Mouse (Mus musculus): Measurements from ENCODE around the gene Ksr1.
A peak's percentile ranks its signal among the peaks of the same experiment; 100 is the strongest.

Ksr1 gene

DNA sequence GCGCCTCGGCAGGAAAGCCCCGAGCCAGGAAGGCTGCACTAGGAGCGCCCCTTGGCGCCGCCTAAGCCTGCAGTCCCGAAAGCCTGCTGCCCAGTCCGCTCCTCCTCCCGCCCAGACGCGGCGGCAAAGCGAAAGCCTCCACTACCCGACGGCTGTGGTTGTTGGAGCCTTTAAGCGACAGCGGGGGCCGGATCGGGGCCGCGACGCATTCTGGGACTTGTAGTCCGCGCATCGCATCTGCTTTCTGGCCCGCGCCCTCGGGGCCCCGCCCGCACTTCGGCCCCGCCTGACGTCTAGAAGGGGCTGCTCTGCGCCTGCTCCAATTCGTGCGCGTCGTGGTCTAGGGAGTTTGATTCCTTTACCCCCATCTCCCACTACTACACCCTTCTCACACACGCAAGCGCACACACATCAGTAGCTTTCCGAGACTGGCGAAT, at the start of gene Ksr1:
TSS of gene Ksr1 (minus strand) at position 77 of the 437 bp plus-strand sequence.
- DNase-seq (ENCODE audit: low spot score in 2 of 2), result peak; percentile 83 to 95

DNA sequence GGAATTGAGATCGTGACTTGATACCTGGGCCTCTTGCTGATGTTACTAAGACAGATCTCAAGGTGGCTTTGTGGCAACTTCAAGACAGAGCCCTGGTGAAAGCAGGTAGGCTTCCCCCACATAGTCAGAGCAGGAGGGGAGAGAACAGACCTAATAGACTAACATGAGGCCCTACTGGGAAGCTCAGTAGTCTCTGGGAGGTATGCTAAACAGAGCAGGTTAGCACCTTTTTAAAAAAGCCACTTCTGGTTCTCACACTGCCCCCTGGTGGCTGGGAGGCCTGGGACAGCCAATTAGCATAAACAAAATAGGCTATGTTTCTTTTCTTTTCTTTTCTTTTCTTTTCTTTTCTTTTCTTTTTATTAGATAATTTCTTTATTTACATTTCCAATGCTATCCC, 46.0 kb upstream of the Ksr1 start:
- DNase-seq (ENCODE audit: low spot score in 2 of 2), result no peak

DNA sequence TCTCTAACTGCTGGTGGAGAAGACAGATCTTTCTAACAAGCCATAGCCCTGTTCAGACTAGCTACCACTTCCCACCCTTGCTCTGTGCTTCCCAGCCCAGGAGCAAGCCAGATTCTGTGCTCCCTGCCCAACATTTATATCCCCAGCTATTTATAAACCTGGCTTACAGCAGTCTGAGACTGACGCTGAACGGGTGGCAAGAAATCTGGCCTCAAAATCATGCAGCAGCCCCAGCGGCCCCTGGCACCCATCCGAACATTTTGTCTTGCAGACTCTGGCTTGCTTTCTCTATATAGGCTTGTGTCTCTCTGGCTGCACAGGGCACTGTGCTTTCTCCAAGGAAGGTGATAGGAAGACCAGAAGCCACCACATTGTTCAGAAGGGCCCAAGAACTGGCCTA, 45.0 kb upstream of the Ksr1 start:
- DNase-seq (ENCODE audit: low spot score in 2 of 2), result peak; percentile 19 to 52

DNA sequence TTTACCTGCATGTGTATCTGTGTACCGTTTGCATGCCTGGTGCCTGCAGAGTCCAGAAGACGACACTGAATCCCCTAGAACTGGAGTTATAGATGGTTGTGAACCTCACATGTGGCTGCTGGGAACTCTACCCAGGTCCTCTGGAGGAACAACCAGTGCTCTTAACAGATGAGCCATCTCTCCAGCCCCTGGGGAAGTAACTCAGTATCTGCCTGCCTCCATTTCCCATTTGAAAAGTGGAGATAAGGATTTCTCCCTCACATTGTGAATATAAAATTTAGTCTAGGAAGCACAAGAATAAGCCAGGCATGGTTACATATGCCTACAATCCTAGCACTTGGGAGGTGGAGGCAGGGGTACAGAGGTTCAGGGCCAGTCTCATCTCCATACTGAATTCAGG, 44.0 kb upstream of the Ksr1 start:
- no peak for DNase-seq (ENCODE audit: low spot score in 2 of 2)

DNA sequence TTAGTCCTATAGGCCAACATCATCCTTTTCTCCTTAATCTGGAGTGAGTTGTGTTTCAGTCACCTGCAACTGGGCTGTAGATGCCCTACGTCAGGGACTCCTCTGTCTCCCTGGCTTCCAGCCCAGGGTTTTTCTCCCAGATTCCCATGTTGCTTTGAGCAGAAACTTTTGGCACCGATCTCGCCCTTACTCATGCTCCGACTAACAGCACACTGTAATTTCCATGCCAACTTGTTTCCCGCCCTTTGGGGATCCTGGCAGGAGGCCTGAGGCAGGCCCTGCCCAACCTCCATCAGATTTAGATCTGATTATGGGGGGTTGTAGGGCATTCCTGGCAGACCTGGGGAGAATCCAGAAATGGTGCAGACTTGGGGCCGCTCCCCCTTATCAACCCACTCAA, 42.0 kb upstream of the Ksr1 start:
- peak; percentile 58 to 70 for DNase-seq (ENCODE audit: low spot score in 2 of 2)

DNA sequence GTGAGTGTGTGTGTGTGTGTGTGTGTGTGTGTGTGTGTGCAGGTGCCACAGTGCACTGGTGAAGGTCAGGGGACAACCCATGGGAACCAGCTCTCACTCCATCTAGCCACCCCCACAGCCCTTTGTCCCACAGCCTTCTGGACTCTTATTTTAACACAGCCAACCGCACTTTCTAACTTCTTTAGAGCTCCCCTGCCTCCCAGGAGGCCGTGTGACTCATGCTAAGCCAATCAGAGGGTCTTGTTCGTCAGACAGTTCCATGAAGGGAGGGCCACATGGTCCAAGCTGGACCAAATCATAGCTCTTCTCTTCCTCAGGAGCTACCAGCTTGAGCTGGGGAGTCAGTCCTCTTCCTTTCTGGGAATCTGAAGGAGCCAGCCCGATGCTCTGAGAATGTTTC, 41.1 kb upstream of the Ksr1 start:
- no peak for DNase-seq (ENCODE audit: low spot score in 2 of 2)

DNA sequence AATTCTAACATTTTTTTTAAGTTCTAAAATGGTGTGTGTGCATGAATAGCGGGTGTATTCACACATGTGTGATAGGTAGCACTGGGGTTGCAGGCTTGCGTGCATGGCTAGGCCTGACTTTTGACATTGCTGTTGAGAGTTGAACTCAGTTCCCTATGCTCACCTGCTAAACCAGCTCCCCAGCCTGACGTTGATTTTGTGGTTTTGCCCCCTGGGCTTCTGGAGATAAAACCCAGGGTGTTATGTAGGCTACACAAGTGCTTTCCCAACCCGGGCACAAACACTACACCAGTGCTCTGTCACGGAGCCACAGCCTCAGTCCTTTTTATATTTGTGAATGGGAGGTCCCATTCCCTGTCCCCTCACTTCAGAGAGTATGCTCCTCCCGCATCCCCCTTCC, 39.5 kb upstream of the Ksr1 start:
- DNase-seq (ENCODE audit: low spot score in 2 of 2), result no peak

DNA sequence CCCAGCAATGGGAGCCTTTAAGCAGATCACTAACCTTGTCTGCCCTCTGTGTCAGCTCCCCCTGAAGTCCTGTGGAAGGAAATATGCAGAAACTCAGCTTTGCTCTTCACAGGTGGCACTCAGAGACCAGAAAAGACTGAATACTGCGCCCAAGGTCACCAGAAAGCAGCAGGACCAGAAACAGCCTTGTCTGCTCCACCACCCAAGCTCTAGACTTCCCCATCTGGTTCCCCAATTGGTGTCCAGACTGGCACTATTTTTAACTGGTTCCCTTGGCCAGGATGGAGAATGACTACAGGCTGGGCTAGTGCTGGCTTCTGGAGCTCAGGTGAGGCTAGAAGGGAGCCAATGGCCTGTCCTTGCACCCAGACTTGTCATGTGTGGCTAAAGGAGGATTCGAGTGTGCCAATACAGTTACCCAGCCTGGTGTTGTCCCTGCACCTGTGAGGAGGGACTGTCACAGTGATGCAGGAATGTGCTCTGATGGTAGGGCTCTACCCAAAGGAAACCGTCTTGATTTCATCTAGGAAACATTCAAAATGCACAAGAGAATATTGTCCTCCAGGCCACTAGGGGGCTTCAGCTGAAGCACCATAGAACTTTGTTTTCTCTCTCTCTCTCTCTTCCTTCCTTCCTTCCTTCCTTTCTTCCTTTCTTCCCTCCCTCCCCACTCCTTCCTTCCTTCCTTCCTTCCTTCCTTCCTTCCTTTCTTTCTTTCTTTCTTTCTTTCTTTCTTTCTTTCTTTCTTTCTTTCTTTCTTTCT, 38.1 kb upstream of the Ksr1 start:
- no peak for DNase-seq (ENCODE audit: low spot score in 2 of 2)

DNA sequence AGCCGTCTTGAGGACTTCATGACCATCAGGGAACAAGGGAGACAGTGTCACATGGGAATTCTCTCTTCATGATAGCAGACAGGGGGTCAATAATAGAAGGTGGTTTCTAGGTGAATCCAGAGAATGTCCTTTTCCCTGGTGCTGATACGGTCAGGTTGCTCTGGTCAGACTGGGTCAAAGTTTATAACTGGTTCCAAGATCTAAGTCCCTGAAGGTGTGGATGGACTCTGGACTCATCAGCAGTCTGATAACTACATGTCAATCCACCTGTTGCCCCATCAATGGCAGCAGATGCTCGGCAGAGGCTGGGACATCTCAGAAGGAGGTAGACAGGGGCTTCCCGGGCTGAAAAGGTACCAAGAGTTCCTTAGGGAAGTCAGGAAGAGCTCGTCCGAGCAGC, 37.2 kb upstream of the Ksr1 start:
- no peak for DNase-seq (ENCODE audit: low spot score in 2 of 2)

DNA sequence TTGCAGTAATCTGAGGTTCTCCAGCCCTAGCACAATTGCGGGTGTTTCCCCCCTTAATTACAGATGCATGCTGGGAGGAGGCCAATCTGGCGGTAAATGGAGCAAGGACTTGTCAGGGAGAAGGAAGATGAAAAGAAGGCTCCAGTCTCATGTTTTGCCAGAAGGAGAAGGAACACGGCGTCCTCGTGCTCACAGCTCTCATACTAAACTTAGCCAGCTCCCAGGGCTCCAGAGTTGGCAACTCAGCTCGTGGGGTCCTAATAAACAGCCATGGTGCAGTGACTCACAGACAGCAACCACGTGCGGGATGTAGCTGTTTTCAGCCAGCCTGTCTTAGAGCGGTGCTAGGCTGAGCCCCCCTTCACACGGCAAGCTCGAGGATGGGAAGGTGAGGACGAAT, 36.7 kb upstream of the Ksr1 start:
- DNase-seq (ENCODE audit: low spot score in 2 of 2), result peak; percentile 74 to 78

DNA sequence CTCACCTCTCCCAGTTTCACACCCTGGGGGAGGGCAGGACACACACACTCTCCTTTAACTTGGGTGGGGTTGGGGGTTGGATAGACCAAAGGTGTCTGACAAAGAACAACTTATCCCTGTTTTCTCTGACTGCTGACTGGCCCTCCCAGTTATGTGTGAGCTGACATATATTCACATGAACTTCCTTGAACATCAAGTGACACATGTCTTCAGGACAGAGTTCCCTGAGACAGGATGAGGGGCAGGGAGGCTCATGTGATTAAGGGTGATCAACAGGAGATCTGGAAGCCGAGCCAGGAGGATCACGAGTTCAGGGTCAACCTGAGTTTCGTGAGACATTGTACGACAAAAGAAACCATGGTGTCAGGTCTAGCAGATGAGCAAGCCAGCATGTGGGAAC, 35.7 kb upstream of the Ksr1 start:
- no peak for DNase-seq (ENCODE audit: low spot score in 2 of 2)

DNA sequence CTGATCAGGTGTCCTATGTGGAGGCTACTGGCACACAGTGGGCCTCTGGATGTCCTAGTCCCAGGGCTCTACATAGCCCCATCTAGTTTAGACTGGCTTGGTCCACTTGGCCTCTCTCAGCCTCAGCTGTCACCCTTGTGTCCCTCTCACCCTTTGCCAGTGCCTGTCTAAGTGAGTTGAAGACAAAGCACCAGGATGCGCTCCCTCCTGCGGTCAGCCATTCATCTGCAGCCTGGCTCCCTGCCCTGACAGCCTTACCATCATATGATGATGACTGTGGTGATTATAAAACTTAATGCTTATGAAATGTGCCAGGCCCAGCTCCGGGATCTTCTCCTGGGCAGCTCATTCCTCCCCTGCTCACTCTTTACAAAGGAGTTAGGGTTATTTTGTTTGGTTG, 30.5 kb upstream of the Ksr1 start:
- DNase-seq (ENCODE audit: low spot score in 2 of 2), result no peak

DNA sequence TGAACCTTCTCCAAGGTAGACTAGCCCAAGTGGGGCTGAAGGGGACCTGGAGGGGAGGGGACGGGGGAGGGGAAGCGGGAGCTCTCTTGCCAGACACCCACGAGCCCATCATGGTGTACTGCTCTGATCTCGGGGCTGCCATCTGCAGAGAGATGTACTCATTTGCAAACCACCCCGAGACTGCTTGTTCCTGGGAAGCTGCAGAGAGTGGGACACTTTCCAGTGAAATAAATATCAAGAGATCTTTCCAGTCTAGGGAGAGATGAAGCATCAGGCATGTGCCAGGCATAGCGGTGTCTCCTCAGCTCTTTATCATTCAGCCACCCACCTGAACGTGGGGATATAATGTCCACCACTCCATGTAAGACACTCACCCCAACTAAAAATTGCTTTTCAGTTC, 25.8 kb upstream of the Ksr1 start:
- DNase-seq (ENCODE audit: low spot score in 2 of 2), result peak in 1 of 2 experiments; percentile 39

DNA sequence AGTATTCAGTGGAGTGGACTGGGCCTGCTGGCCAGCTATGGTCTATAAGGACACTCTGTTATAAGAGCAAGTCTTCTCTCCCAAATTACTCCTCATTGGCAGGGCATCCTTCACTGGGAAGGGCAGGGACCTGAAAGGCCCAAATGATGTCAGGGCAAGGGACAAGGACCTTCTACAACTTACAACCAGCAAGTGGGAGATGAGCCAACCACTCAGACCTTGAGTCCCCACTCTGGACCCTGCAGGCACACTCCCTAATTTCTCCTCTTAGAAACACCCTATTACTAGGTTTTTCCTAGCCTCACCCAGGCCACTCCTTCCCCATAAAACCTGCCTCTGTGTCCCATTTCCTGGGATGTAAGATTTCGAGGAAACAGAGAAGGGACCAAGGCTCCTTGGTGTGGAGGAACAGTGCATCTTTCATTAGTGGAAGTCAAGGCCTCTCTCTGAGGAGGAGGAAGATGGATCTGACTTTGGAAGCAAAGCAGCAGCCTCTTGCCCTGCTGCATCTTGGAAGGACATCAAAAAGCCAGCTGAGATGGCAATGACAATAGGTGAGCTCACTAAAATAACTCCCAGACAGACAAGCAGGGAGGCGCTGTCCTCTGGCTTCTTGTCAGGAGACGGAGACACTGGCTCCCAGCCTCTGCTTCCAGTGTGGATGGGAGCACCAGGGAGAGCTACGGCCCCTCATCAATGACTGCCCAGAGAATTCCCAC, 20.5 kb upstream of the Ksr1 start:
- DNase-seq (ENCODE audit: low spot score in 2 of 2), result no peak

DNA sequence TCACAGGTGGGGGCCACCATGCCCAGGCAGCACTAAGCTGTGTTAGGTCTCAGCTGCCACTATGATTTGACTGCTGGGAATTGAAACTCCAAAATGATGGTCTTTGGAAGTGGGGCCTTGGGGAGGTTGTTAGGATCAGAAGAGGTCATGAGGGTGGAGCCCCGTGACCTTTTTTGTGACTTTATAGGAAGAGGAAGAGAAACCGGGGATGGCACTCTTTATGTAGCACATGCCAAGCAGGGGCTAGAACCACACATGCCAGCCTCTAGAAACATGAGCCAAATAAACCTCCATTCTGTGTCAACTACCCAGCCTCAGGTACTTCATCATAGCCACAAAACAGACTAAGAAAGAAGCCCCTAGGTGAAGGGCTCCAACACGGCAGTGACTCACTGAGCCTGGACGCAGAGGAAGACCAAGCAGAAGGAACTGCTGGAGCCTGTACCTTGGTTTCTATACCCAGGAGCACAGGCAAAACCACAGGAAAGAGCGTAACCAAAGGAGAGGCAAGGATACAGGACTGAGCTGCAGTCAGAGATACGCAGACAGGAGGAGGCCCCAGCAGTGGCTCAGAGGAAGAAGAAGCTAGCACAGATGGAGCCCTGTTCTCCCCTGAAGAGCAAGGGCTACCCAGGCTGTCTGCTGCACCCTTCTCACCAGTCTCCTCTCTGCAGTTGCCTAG, 15.0 kb upstream of the Ksr1 start:
- DNase-seq (ENCODE audit: low spot score in 2 of 2), result no peak

DNA sequence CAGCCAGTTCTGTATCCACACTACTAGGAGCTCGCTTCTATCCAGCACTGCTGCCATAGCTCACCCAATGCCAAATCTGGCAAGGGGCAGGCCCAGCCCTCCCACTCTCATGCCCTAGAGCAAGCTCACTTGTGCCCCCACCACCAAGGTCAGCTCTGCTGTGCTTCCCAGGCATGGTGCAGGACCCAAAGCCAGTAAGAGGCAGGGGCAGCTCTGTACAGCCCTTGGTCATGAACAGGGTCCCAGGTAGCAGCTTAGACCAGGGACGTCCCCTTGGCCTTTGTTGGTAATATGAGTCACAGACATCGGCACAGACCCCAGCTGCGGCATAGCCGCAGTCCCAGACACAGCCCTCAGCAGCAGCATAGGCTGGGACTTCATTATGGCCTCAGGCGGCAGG, 13.9 kb upstream of the Ksr1 start:
- DNase-seq (ENCODE audit: low spot score in 2 of 2), result no peak

DNA sequence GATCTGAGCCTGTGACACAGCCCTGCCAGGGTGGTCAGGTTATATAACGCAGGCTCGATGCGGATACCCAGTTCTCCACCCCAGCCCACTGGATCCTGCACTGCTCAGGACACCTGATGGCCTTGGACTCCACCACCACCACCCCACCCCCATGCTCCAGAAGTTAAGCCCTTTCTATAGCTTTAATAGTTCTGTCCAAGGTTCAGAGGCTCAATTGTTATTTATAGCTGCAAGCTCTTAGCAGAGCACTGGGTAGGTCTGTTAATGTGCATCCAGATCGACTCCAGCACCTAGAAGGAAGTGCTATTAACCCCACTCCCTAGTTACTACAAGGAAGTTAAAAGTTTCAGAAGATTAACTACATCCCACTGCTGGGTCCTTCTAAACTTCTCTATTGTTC, 11.5 kb upstream of the Ksr1 start:
- DNase-seq (ENCODE audit: low spot score in 2 of 2), result no peak

DNA sequence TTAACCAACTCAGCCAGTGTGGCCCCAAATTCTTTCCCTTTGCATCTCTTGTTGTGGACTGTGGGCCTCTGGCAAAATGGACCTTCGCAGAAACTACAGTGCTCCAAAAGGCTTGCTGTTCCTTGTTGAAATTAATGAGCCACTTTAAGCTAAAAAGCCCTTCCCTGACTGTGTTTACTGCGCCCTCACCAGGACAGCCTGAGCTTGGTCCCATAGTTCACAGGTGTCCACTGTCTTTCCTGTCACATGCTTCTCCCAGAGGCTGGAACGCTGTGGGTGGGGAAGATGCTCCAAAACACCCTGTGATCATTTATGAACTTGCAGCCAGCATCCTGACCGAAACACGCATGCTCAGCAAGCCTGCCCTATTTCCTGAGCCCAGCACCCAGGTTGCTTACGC, 9.1 kb upstream of the Ksr1 start:
- no peak for DNase-seq (ENCODE audit: low spot score in 2 of 2)

DNA sequence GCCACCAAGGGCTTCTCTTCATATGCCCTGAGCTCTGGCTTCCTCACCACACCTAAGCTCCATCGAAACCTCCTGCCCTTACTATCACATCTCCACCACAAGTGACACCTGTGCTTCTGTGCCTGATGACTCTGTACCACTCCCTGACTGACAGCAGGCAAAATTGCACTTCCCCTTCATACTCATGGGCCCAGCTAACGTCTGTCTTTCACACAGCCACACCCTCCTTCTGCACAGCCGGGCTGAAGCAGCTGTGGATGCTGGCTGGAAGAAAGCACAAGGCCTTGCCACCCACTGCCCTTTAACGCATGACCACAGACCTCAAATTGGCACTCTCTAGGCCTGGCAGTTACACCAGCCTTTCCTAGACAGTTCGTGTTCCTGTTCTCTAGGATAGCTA, 6.5 kb upstream of the Ksr1 start:
- DNase-seq (ENCODE audit: low spot score in 2 of 2), result no peak

DNA sequence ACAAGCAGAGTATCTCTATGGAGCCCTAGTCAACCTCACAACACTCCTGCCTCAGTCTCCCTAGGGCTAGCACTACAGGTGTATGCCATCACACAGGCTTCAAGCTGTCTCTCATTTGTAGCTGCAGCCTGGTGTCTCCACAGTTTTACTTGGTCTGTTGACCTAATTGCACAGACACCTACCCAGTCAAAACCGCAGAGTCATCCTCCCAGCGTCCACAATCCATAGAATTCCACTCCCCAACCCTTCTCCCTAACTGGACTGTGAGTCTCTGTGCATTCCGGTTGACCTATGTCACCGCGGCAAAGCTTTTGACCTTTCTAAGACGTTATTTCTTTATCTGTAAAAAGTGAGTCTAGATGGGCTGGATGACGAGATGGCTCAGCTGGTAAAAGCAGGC, 5.7 kb upstream of the Ksr1 start:
- DNase-seq (ENCODE audit: low spot score in 2 of 2), result no peak

DNA sequence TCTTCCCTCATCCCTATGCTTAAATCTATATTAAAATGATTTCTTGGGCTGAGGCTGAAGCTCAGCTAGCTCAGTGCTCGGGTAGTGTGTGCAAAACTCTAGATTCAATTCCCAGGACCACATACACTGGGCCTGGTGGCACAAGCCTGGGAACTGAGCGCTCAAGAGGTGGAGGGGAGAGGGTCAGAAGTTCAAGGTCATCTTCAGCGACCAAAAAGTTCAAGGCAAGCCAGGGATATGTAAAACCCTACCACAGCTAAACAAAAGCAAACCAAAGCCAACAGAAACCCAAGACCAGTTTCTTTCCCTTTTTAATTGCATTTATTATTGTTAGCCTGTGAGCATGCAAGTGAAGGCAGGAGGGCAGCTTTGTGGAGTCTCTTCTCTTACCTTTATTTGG, 4.1 kb upstream of the Ksr1 start:
- DNase-seq (ENCODE audit: low spot score in 2 of 2), result no peak

DNA sequence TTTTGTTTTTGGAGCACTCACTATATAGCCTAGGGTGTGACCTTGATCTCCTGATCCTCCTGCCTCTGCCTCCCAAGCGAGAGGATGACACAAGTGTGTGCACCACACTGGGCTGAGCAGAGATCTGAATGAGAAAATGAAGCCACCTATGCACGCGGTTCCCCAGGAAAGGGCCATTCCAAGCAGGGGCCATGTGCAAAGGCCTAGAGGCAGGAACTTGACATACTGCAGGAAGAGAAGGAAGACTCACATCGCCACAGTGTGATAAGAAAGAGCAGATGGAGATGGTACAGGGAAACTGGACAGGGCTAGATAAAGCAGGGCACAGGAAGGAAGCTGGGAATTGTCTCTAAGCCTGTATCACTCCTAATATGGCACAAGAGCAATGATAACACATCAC, 3.1 kb upstream of the Ksr1 start:
- no peak for DNase-seq (ENCODE audit: low spot score in 2 of 2)

DNA sequence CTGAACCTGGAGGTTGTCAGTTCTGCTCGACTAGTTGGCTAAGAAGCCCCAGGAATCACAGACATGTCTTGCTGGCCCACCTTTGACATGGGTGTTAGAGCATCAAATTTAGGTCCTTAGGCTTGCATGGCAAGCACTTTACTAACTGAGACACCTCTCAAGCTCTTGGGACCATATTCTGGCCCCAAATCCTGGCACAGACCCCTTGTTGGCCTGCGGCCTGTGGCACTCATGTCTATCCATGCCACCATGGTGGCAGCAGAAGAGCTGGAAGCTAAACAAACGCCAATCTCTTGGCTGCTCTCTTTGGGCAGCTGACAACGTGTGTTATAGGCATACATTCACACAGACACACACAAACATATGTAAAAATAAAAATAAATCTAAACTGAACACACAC, 2.6 kb upstream of the Ksr1 start:
- no peak for DNase-seq (ENCODE audit: low spot score in 2 of 2)
